In genomic region chr2:22704780-22705727, GRCm38 (mm10) we compare ENCODE assay signal across 9 mouse cellular contexts.
A peak's percentile ranks its signal among the peaks of the same experiment; 100 is the strongest.
DNase-seq lines count a peak whose midpoint lies in the region; ATAC-seq and TF ChIP-seq lines count a peak whose summit lies in the region.
"Had no signal": no experiment of that assay in that cellular context is flagged by ENCODE, and none has a peak within 500 bp of the region (broad histone marks: within the 10 kb centered on the region; RNA-seq: fewer than 3 reads in every experiment).

No protein-coding gene starts in this region.

- H3K4me2 ChIP-seq in kidney, postnatal 0 days (ENCODE audit: low read length): no peak overlapping the region
- H3K4me2 ChIP-seq in embryonic facial prominence, embryonic 11.5 days (ENCODE audit: low read depth, low read length): no peak overlapping the region
- H3K4me2 ChIP-seq in limb, embryonic 14.5 days (replicated peaks; ENCODE audit: low read depth, low read length, severe bottlenecking): no peak overlapping the region

- H3K27ac ChIP-seq in kidney, postnatal 0 days: no peak overlapping the region
- H3K27ac ChIP-seq in embryonic facial prominence, embryonic 11.5 days (replicated peaks; ENCODE audit: low read depth, low read length): no peak overlapping the region
- H3K27ac ChIP-seq in limb, embryonic 14.5 days (replicated peaks; ENCODE audit: low read depth, low read length): no peak overlapping the region

- WGBS in kidney, postnatal 0 days: 46% methylated on average over 4 of the region's 4 CpGs
- WGBS in embryonic facial prominence, embryonic 11.5 days: 67% methylated on average over 4 of the region's 4 CpGs
- WGBS in limb, embryonic 14.5 days: 36% methylated on average over 4 of the region's 4 CpGs

- H3K4me3 ChIP-seq in kidney, postnatal 0 days (replicated peaks; ENCODE audit: low read depth, low read length): no peak overlapping the region
- no peak overlapping the region for H3K4me3 ChIP-seq in embryonic facial prominence, embryonic 11.5 days (ENCODE audit: low read depth, low read length)
- no peak overlapping the region for H3K4me3 ChIP-seq in limb, embryonic 14.5 days (replicated peaks; ENCODE audit: low read length)

- no peaks in the 10 kb centered on the region for H3K4me1 ChIP-seq in kidney, postnatal 0 days (replicated peaks; ENCODE audit: insufficient read depth, low read length)
- H3K4me1 ChIP-seq in embryonic facial prominence, embryonic 11.5 days (ENCODE audit: control insufficient read depth, insufficient read depth, low read length): no peaks in the 10 kb centered on the region
- no peaks in the 10 kb centered on the region for H3K4me1 ChIP-seq in limb, embryonic 14.5 days (ENCODE audit: control insufficient read depth, insufficient read depth, low read length)

- H3K36me3 ChIP-seq in kidney, postnatal 0 days (ENCODE audit: insufficient read depth, low read length): no peaks in the 10 kb centered on the region
- no peaks in the 10 kb centered on the region for H3K36me3 ChIP-seq in embryonic facial prominence, embryonic 11.5 days (replicated peaks; ENCODE audit: control insufficient read depth, insufficient read depth, low read depth, low read length)
- H3K36me3 ChIP-seq in limb, embryonic 14.5 days (ENCODE audit: control insufficient read depth, insufficient read depth, low read length): no peaks in the 10 kb centered on the region

- H3K27me3 ChIP-seq in kidney, postnatal 0 days (ENCODE audit: insufficient read depth, low read length): no peaks in the 10 kb centered on the region
- H3K27me3 ChIP-seq in embryonic facial prominence, embryonic 11.5 days (ENCODE audit: control insufficient read depth, insufficient read depth, low read length): no peaks in the 10 kb centered on the region
- H3K27me3 ChIP-seq in limb, embryonic 14.5 days (ENCODE audit: control insufficient read depth, insufficient read depth, low read length): no peaks in the 10 kb centered on the region

- DNase-seq in embryo, embryonic 10 days (ENCODE audit: low spot score): peak; percentile 18
- DNase-seq in embryo, embryonic 9.5 days (ENCODE audit: extremely low spot score): no peak
- peak; percentile 67 for DNase-seq in kidney, postnatal 0 days (ENCODE audit: low spot score)
- DNase-seq in kidney, adult 18-20 months: no peak
- peak; percentile 72 for DNase-seq in embryonic facial prominence, embryonic 11.5 days (ENCODE audit: low spot score)
- peak; percentile 49 for DNase-seq in limb, embryonic 14.5 days (ENCODE audit: low spot score)
- DNase-seq in adrenal gland, adult 18-20 months (ENCODE audit: low spot score in 2 of 2): no peak
- no peak for DNase-seq in natural killer cell, adult 2 months (ENCODE audit: low spot score in 2 of 2)
- DNase-seq: lung, adult 2 months had no signal

- ATAC-seq in kidney, postnatal 0 days (replicated peaks; ENCODE audit: low FRiP score, low read depth): no peak
- no peak for ATAC-seq in embryonic facial prominence, embryonic 11.5 days (replicated peaks; ENCODE audit: insufficient number of reproducible peaks, low FRiP score, low TSS enrichment, low read depth)
- ATAC-seq in limb, embryonic 14.5 days (ENCODE audit: low FRiP score, low read depth): no peak; the same call in 1 of the 2 replicates

- TF ChIP-seq POLR2A in limb, embryonic 14.5 days (IDR thresholded peaks at IDR 0.05; ENCODE audit: borderline replicate concordance, extremely low read depth, insufficient read depth, insufficient read length): no peak

- no peak overlapping the region for H3K9ac ChIP-seq in kidney, postnatal 0 days (ENCODE audit: low read depth, low read length)
- H3K9ac ChIP-seq in embryonic facial prominence, embryonic 11.5 days (replicated peaks; ENCODE audit: low read length): no peak overlapping the region
- H3K9ac ChIP-seq in limb, embryonic 14.5 days (ENCODE audit: low read depth, low read length, severe bottlenecking): no peak overlapping the region

- no peak for TF ChIP-seq CTCF in kidney, postnatal 0 days (IDR thresholded peaks at IDR 0.05; ENCODE audit: low read depth)

- H3K9me3 ChIP-seq in kidney, postnatal 0 days (replicated peaks; ENCODE audit: low read length): no peaks in the 10 kb centered on the region
- no peaks in the 10 kb centered on the region for H3K9me3 ChIP-seq in embryonic facial prominence, embryonic 11.5 days (replicated peaks; ENCODE audit: control insufficient read depth, low read length)
- H3K9me3 ChIP-seq in limb, embryonic 14.5 days (ENCODE audit: control insufficient read depth, low read length): no peaks in the 10 kb centered on the region

Comparison
In these comparisons a context has a peak if more than half of its experiments do, and no peak if none do; other contexts are left out.
1. DNase-seq: peak in embryo, embryonic 10 days (single experiment), kidney, postnatal 0 days (single experiment), embryonic facial prominence, embryonic 11.5 days (single experiment) and limb, embryonic 14.5 days (single experiment); none in embryo, embryonic 9.5 days (single experiment), kidney, adult 18-20 months (single experiment), adrenal gland, adult 18-20 months (0 of 2) and natural killer cell, adult 2 months (0 of 2).